Mouse (Mus musculus): ENCODE data around the gene Ptpa. TPM values are rescaled to one million over a fixed set of nuclear protein-coding genes. Genes with fewer than 3 reads are reported as not detected.

Gene Ptpa
- total RNA-seq (2023; ENCODE audit: inconsistent age) = 140 to 153 TPM (median 144 TPM) in 4 replicates

DNA sequence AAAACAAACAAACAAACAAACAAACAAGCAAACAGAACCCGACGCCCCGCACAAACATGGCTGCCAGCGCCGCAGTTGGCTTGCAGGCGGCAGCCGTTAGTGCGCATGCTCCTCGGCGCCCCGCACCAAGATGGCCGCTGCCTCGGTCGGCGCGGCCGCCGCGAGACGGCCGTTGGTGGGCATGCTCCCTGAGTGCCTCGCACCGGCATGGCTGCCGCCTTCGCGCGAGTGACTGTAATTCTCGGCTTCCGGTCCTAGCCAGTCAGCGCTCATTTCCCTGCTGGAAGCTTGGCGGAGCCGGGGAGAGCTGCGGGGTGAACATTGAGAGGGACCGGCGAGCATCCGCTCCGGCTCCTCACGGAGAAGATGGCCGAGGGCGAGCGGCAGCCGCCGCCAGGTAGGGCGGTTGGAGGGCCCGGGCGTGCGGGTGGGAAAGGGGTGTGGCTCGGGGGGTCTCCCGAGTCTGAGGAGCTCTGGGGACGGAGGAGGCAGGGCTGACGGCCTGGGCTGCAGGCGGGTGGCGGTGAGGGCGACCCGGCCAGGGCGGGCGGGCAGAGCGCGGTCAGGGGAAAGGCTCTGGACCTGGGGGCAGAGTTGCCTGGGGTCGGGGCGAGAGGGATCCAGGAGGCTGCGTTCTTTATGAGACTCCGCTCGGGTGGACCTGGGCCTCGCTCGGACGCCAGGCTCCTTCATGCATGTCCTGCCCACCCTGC, at the start of gene Ptpa:
Gene Ptpa (plus strand): TSS at position 104 of the 713 bp plus-strand sequence.

DNA sequence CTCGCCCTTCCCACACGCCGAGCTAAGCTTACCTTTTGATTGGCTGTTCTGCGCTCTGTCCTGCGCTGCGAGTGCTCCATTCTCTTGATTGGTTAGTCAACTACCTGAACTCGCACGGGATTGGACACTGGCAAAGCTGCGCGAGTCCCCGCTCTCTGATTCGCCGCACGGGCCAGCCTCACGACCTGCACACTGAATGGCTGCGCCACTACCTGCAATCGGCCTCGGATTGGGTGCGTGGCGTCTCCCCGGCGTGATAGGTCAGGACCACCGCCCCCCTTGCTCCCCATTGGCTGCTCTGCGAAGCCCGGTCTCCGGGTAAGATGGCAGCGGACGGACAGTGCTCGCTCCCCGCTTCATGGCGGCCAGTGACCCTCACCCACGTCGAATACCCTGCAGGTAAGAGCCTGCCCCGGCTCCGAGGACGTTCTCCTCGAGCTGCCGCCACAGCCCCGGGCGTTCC, 23.7 kb upstream of the Ptpa start, which contains the start of gene Dolpp1:
Gene Dolpp1 (plus strand): TSS at position 141 of the 463 bp plus-strand sequence.

DNA sequence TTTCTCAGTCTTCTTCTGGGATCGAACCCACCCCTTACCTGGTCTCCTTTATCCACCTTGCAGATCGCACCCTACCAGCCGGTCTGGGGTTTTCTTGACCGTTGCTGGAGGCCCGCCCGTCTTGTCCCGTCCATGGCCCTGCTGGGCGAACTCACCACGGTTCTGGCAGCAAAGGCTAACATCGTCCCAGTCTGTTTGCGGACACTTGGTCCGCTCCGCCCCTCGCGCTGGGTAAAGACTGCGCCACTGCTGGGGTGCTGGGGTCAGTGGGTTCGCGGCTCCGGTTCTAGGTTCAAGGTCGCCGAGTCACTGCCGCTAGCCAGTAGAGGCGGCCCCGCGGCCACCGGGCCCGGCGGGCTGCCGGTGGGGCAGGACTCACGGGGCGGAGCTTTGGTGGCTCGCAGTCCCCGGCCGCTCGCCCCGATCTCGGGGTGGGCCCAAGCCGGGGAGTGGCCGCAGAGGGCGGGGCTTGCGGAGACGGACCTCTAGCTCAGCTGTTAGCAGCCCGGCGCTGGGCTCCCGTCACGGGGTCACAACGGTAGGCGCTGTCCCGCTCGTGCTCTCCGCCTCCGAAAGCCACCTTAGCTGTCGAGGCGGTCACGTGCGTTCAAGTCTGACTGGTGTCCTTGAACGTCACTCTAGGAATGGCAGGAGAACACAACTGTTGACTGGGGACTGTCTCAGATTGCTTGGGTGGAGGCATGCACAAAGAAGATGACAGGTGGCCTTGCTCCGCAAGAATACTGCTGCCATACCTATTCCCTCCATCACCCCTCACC, 493 bp upstream of the Ptpa start, which contains the start of gene Crat:
Gene Crat (minus strand): TSS at position 657 of the 779 bp plus-strand sequence.

DNA sequence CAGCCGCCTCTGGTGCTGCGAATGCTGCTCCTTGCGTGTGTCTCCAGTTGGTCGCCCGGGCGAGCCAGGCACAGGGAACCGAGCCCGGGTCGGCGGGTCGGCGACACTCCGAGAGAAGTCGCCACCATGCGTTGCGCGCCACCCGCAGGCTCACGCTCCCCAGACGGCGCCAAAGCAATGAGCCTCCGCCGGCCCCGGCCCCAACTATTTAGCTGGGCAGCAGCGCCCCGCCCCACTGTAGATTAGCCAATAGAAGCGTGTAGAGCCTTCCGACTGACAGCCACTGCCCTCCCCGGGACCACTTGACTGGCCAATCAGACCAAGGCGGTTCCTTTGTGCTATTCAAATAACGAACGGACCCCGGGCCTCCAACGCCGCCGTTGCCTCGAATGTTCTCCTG, 58.2 kb downstream of the Ptpa start, which contains the start of gene Ier5l:
Gene Ier5l (minus strand): TSS at position 181 of the 400 bp plus-strand sequence.

Other genes with a start within 250 kb of the Ptpa start
- gene Endog, start 244.5 kb upstream of the Ptpa start, total RNA-seq (2023; ENCODE audit: inconsistent age) = 8.8 to 9.3 TPM (median 9.1 TPM) in 4 replicates
- gene Spout1, start 237.6 kb upstream of the Ptpa start, total RNA-seq (2023; ENCODE audit: inconsistent age) = 19.9 to 23.6 TPM (median 22.6 TPM) in 4 replicates
- gene Kyat1, start 210.2 kb upstream of the Ptpa start, total RNA-seq (2023; ENCODE audit: inconsistent age) = 7.4 to 11.1 TPM (median 7.9 TPM) in 4 replicates
- gene Lrrc8a, start 178.3 kb upstream of the Ptpa start, total RNA-seq (2023; ENCODE audit: inconsistent age) = 26.7 to 32.9 TPM (median 28.9 TPM) in 4 replicates
- gene Gm28035, start 175.5 kb upstream of the Ptpa start, total RNA-seq (2023; ENCODE audit: inconsistent age) = 0.90 to 5.9 TPM (median 3.4 TPM) in 4 replicates
- gene Phyhd1, start 149.8 kb upstream of the Ptpa start, total RNA-seq (2023; ENCODE audit: inconsistent age) = 4.9 to 10.3 TPM (median 8.9 TPM) in 4 replicates
- 3.3 TPM in 1 of 4 replicates, not detected in the others for gene Gm28038, start 135.0 kb upstream of the Ptpa start, total RNA-seq (2023; ENCODE audit: inconsistent age)
- gene Dolk, start 129.7 kb upstream of the Ptpa start, total RNA-seq (2023; ENCODE audit: inconsistent age) = 8.1 to 11.2 TPM (median 9.9 TPM) in 4 replicates
- 50.2 to 59.9 TPM (median 55.0 TPM) in 4 replicates for gene Nup188, start 129.6 kb upstream of the Ptpa start, total RNA-seq (2023; ENCODE audit: inconsistent age)
- gene Sh3glb2, start 56.7 kb upstream of the Ptpa start, total RNA-seq (2023; ENCODE audit: inconsistent age) = 56.1 to 83.8 TPM (median 71.9 TPM) in 4 replicates
- 12.5 to 23.0 TPM (median 18.0 TPM) in 4 replicates for gene Miga2, start 51.8 kb upstream of the Ptpa start, total RNA-seq (2023; ENCODE audit: inconsistent age)
- gene Dolpp1, start 23.8 kb upstream of the Ptpa start, total RNA-seq (2023; ENCODE audit: inconsistent age) = 17.4 to 23.5 TPM (median 19.5 TPM) in 4 replicates
- gene Crat, start 226 bp upstream of the Ptpa start, total RNA-seq (2023; ENCODE audit: inconsistent age) = 20.2 to 34.2 TPM (median 25.9 TPM) in 4 replicates
- 2.8 to 4.8 TPM (median 3.2 TPM) in 4 replicates for gene Ier5l, start 58.2 kb downstream of the Ptpa start, total RNA-seq (2023; ENCODE audit: inconsistent age)
- gene Cstad, start 179.0 kb downstream of the Ptpa start, total RNA-seq (2023; ENCODE audit: inconsistent age) = 4.6 to 7.9 TPM (median 5.7 TPM) in 4 replicates